Mouse (Mus musculus): Measurements from ENCODE around the gene Abcg4. TPM values are rescaled to one million over a fixed set of nuclear protein-coding genes. Genes with fewer than 3 reads are reported as not detected.

The Abcg4 gene
- polyA plus RNA-seq, 1 experiment, result 0.89 TPM

- H3K4me3 ChIP-seq (ENCODE audit: control insufficient read depth, low read depth, low read length), result peak overlapping the region; percentile 42; the same call in 1 of the 2 replicates
- TF ChIP-seq POLR2A (IDR thresholded peaks at IDR 0.05; ENCODE audit: control insufficient read depth, low read depth, low read length) (no peak), CTCF (IDR thresholded peaks at IDR 0.05; ENCODE audit: control insufficient read depth, insufficient read depth, insufficient replicate concordance, low read depth, low read length) (no peak)
Observed at GRCm38 (mm10) chr9:44256213-44256612, 32.2 kb downstream of the Abcg4 start.

DNA sequence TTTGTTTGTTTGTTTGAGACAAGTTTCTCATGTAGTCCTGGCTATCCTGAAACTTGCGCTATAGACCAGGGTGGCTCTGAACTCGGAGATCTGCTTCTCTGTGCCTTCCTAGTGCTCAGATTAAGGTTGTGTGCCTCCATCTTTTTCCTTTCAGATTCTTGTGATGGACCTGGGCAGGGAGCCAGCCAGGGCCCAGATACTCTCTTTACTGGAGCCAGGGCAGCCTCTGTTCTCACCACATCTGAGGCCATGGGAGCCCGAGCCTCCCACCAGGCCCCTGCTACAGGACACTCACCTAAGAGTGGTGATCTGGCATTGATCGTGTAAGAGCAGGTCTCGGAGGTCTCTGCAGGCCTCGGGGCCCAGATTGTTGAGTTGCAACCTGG, 33.3 kb downstream of the Abcg4 start:
- Histone ChIP-seq H3K27ac (ENCODE audit: control insufficient read depth, insufficient read depth, low read depth, low read length) (no peak overlapping the region), H3K4me3 (ENCODE audit: control insufficient read depth, low read depth, low read length) (no peak overlapping the region)

More at GRCm38 (mm10) chr9:44256213-44256612, 32.2 kb downstream of the Abcg4 start:
- no peaks in the 10 kb centered on the region for H3K36me3 ChIP-seq (ENCODE audit: control insufficient read depth, insufficient read depth, low read length)
- peaks cover 7% of the 10 kb centered on the region for H3K4me1 ChIP-seq (ENCODE audit: control insufficient read depth, insufficient read depth, low read length)
- H3K27me3 ChIP-seq (ENCODE audit: control insufficient read depth, insufficient read depth, low read length), result no peaks in the 10 kb centered on the region
- H3K27ac ChIP-seq (ENCODE audit: control insufficient read depth, insufficient read depth, low read depth, low read length), result no peak overlapping the region

GRCm38 (mm10) chr9:44254508-44255135, 33.8 kb downstream of the Abcg4 start:
- H3K27me3 ChIP-seq (ENCODE audit: control insufficient read depth, insufficient read depth, low read length), result no peaks in the 10 kb centered on the region
- TF ChIP-seq POLR2A (IDR thresholded peaks at IDR 0.05; ENCODE audit: control insufficient read depth, low read depth, low read length) (no peak), CTCF (IDR thresholded peaks at IDR 0.05; ENCODE audit: control insufficient read depth, insufficient read depth, insufficient replicate concordance, low read depth, low read length) (no peak)
- H3K27ac ChIP-seq (ENCODE audit: control insufficient read depth, insufficient read depth, low read depth, low read length), result no peak overlapping the region
- no peaks in the 10 kb centered on the region for H3K36me3 ChIP-seq (ENCODE audit: control insufficient read depth, insufficient read depth, low read length)
- H3K4me1 ChIP-seq (ENCODE audit: control insufficient read depth, insufficient read depth, low read length), result peaks cover 15% of the 10 kb centered on the region
- H3K4me3 ChIP-seq (ENCODE audit: control insufficient read depth, low read depth, low read length), result no peak overlapping the region

More for the DNA sequence above, 33.3 kb downstream of the Abcg4 start:
- Histone ChIP-seq H3K4me1 (ENCODE audit: control insufficient read depth, insufficient read depth, low read length) (peaks cover 12% of the 10 kb centered on the region), H3K36me3 (ENCODE audit: control insufficient read depth, insufficient read depth, low read length) (no peaks in the 10 kb centered on the region), H3K27me3 (ENCODE audit: control insufficient read depth, insufficient read depth, low read length) (no peaks in the 10 kb centered on the region)
- TF ChIP-seq CTCF (IDR thresholded peaks at IDR 0.05; ENCODE audit: control insufficient read depth, insufficient read depth, insufficient replicate concordance, low read depth, low read length) (no peak), POLR2A (IDR thresholded peaks at IDR 0.05; ENCODE audit: control insufficient read depth, low read depth, low read length) (no peak)

DNA sequence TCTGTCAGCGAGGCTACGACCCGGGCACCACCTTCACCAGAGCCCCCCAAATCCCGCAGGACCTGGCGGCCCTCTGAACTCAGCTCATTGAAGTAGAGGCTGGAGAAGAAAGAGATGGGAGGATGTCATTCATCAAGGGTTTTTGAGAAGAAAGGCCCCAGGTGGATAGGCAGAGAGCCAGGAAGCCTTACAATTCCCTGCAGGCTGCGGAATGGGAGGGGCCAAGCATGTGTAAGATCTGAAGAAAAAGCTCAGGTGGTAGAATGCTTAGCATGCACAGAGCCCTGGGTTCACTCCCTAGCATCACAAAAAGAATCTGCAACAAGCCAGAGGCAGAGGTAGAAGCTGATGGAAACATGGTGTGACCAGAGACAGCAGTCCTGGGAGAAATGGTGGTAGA, 35.0 kb downstream of the Abcg4 start:
- no peaks in the 10 kb centered on the region for H3K36me3 ChIP-seq (ENCODE audit: control insufficient read depth, insufficient read depth, low read length)
- TF ChIP-seq POLR2A (IDR thresholded peaks at IDR 0.05; ENCODE audit: control insufficient read depth, low read depth, low read length) (no peak), CTCF (IDR thresholded peaks at IDR 0.05; ENCODE audit: control insufficient read depth, insufficient read depth, insufficient replicate concordance, low read depth, low read length) (no peak)
- H3K27ac ChIP-seq (ENCODE audit: control insufficient read depth, insufficient read depth, low read depth, low read length), result no peak overlapping the region
- H3K4me3 ChIP-seq (ENCODE audit: control insufficient read depth, low read depth, low read length), result no peak overlapping the region
- no peaks in the 10 kb centered on the region for H3K27me3 ChIP-seq (ENCODE audit: control insufficient read depth, insufficient read depth, low read length)
- H3K4me1 ChIP-seq (ENCODE audit: control insufficient read depth, insufficient read depth, low read length), result peaks cover 16% of the 10 kb centered on the region

DNA sequence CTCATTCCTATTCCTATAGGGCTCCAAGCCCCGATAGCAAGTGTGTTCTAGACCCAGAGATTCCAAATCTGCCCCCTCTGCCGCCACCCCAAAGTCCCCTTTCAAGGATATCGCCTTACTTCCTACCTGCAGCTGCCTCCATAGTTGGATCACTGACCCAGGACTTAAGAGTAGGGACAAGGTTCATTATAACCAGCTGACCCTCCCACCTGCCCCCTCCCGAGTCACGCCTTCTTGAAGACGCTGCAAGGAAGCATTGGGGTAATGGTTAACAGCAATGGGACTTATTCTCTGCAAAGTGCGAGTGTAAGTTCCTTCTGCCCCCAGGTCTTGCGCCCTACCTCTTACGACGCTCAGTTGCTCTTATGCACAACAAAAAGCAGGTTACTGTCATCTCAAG, 37.1 kb downstream of the Abcg4 start, which contains the start of gene Pdzd3:
Pdzd3 (minus strand) TSS at position 158 of the 400 bp plus-strand sequence.
- H3K27me3 ChIP-seq (ENCODE audit: control insufficient read depth, insufficient read depth, low read length), result no peaks in the 10 kb centered on the region
- TF ChIP-seq POLR2A (IDR thresholded peaks at IDR 0.05; ENCODE audit: control insufficient read depth, low read depth, low read length) (no peak), CTCF (IDR thresholded peaks at IDR 0.05; ENCODE audit: control insufficient read depth, insufficient read depth, insufficient replicate concordance, low read depth, low read length) (no peak)
- H3K4me1 ChIP-seq (ENCODE audit: control insufficient read depth, insufficient read depth, low read length), result peaks cover 12% of the 10 kb centered on the region
- H3K36me3 ChIP-seq (ENCODE audit: control insufficient read depth, insufficient read depth, low read length), result no peaks in the 10 kb centered on the region
- H3K27ac ChIP-seq (ENCODE audit: control insufficient read depth, insufficient read depth, low read depth, low read length), result no peak within 1 kb of the TSS
- no peak within 1 kb of the TSS for H3K4me3 ChIP-seq (ENCODE audit: control insufficient read depth, low read depth, low read length)

DNA sequence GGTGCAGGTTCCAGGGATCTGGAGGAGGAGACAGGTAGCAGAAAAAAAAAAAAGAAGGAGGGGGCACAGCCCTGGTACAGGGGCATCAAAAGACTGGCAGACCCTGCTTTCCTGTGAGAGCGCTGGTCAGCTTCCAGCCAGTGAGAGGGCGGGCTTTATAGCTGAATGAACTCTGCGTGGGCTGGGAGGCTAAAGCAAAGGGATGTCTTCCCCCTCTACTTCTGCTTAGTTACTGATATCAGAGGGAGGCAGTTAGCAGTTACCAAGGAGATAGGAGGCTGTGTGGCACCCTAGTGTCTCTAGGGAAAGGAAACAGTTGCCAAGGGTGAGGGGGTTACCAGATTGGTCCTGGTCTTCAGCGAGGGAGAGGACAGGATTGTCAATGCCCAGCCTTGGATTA, 38.0 kb downstream of the Abcg4 start:
- Histone ChIP-seq H3K36me3 (ENCODE audit: control insufficient read depth, insufficient read depth, low read length) (no peaks in the 10 kb centered on the region), H3K4me1 (ENCODE audit: control insufficient read depth, insufficient read depth, low read length) (peaks cover 9% of the 10 kb centered on the region), H3K27me3 (ENCODE audit: control insufficient read depth, insufficient read depth, low read length) (no peaks in the 10 kb centered on the region), H3K27ac (ENCODE audit: control insufficient read depth, insufficient read depth, low read depth, low read length) (no peak overlapping the region), H3K4me3 (ENCODE audit: control insufficient read depth, low read depth, low read length) (no peak overlapping the region)
- TF ChIP-seq CTCF (IDR thresholded peaks at IDR 0.05; ENCODE audit: control insufficient read depth, insufficient read depth, insufficient replicate concordance, low read depth, low read length) (no peak), POLR2A (IDR thresholded peaks at IDR 0.05; ENCODE audit: control insufficient read depth, low read depth, low read length) (no peak)

DNA sequence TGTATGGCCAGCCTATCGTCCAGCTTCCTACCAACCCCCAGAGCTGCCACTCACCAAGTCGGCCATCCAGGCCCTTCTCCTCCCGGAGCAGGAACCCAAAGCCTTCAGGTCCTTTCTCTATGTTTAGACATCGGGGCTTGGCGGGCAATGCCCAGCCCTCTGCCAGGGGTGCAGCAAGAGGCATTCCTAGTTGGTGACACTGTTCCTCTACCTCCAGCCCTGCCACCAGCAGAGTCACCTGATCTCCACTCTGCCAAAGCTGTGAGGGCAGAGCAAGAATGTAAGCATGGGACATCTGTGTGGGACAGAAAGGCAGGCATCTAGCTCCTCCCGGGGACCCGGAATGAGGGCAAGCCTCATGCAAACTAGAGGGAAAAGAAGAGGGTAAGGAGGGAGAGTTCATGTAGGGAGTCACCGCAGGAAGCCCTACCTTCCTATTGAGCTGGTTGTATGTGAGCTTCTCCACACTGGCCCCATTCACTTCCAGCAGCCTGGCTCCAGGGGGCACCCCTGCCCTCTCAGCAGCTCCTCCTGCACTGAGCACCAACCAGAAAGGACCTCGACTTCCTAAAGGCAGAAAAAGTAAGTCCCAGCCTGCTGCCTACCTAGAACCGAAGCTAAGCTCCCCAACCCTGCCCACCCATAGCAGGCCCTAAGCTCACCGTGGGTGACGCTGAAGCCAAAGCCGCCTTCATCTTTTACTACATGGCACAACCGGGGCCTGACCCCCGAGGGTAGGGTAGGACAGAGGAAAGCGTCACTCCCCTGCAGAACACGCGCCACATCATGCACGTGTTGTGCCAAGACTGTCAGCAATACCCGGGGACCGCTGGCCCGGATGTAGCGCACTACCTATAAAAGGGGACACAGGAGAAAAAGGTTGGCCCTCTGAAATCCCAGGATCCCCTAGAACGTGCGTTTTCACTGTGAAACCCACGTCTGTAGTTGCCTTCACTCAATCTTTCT, 39.0 kb downstream of the Abcg4 start:
- no peak overlapping the region for H3K27ac ChIP-seq (ENCODE audit: control insufficient read depth, insufficient read depth, low read depth, low read length)
- TF ChIP-seq CTCF (IDR thresholded peaks at IDR 0.05; ENCODE audit: control insufficient read depth, insufficient read depth, insufficient replicate concordance, low read depth, low read length) (peak; percentile 54; the same call in 1 of the 2 replicates), POLR2A (IDR thresholded peaks at IDR 0.05; ENCODE audit: control insufficient read depth, low read depth, low read length) (no peak)
- H3K36me3 ChIP-seq (ENCODE audit: control insufficient read depth, insufficient read depth, low read length), result no peaks in the 10 kb centered on the region
- H3K4me1 ChIP-seq (ENCODE audit: control insufficient read depth, insufficient read depth, low read length), result peaks cover 9% of the 10 kb centered on the region
- H3K4me3 ChIP-seq (ENCODE audit: control insufficient read depth, low read depth, low read length), result no peak overlapping the region
- no peaks in the 10 kb centered on the region for H3K27me3 ChIP-seq (ENCODE audit: control insufficient read depth, insufficient read depth, low read length)

All from testis, adult 2 months (tissue).